Mouse (Mus musculus): Measurements from ENCODE around the gene Olfr56.

DNA sequence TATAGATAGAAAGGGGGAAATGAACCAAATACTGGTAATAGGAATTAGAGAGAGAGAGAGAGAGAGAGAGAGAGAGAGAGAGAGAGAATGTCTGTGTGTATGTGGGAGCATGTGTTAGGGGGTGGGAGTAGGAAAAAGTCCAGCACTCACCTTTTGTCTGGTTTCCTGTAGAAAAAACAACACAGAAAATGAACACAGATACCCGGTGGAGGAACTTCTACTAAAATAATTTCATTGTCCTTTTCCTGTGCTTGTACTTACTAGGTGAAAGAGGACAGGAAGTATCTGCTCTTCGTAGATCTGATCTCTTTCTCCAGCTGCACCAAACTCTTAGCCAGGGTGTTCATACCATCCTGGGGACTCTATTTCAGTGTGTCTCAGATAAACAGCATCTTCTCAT is 135.5 kb downstream of the Olfr56 start:
- no peak for TF ChIP-seq GATA1 (IDR thresholded peaks at IDR 0.05; ENCODE audit: borderline replicate concordance, low read length)
- TF ChIP-seq FLI1 (IDR thresholded peaks at IDR 0.05; ENCODE audit: low read length): no peak
